Mouse (Mus musculus): ENCODE results near the gene Slc6a18. TPM values are rescaled to one million over a fixed set of nuclear protein-coding genes. Genes with fewer than 3 reads are reported as not detected.
A peak's percentile ranks its signal among the peaks of the same experiment; 100 is the strongest.

Slc6a18 gene
- total RNA-seq, 2 experiments from 2014 or later = not detected

DNA sequence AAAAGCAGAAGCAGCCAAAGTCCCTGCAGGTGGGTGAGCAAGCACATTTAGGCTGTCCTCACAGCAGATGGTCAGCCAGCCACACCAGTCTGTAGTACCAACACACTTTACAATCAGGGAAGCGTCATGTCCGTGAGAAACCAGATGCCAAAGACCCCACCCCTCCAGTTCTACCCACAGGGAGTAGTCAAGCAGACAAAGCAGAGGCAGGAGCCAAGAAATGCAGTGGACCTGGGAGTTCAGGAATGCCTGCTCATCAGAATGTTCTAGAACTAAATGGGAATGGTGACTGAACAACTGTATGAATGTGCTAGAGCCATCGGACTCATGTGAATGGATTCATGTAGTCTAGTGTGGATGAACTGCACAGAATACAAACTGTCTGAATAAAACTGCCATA, 9.8 kb upstream of the Slc6a18 start:
- no peak for DNase-seq (ENCODE audit: low spot score in 2 of 2)

DNA sequence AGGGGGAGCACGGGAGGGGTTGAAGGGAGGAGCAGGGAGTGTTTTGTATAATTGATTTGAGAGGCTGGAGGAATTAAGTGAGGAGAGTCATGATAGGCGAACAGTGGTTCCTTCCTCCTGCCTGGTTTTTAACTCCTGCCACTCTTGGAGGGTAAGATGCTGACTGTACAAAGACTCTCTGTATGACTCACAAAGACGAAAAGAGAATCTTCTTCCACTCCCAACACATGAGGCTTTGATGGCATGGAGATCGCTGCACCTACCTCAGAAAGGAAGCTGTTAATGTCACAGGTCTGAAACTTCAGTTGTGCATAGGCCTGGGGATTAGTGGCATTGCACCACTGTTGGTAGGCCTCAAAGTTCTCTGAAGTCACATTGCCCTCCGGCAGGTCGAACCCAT, 7.7 kb upstream of the Slc6a18 start:
- DNase-seq (ENCODE audit: low spot score in 2 of 2) = no peak

DNA sequence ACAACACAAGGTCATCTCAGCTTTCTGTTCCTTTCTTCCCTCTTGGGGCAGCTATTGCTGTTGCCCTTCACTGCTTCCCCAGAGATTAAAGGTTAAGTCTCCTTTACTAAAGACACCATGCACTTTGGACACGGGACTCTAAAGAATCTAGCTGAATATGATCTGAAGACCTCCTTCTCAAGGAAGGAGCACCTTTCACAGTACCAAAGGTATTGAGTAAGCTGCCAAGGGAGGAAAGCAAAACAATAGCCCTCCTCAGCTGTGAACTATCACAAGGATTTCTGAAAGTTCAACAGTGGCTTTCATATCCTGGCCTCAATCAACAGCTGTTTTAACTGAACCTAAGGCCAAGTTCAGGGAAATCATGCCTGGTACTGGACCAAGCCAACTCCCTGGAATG, 6.6 kb upstream of the Slc6a18 start:
- DNase-seq (ENCODE audit: low spot score in 2 of 2) = no peak

DNA sequence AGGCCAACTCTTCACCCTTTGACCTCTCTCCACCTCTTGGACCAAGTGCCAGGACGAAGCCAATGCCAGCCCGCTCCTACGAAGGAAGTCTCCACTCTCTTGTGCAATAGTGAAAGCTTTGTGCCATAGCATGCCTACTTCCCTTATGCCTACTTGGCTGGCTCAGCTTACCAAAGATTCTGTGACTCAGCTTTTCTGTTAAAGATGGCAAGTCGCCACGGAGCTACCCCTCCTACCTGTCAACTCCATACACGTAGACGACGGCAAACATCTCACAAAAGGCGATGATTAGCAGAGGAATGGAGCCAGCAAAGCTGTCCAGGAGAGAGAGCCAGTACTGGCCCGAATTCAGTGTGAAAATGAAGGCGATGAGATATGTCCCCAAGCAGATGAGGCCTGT, 5.9 kb upstream of the Slc6a18 start:
- peak; percentile 9 to 13 for DNase-seq (ENCODE audit: low spot score in 2 of 2)

DNA sequence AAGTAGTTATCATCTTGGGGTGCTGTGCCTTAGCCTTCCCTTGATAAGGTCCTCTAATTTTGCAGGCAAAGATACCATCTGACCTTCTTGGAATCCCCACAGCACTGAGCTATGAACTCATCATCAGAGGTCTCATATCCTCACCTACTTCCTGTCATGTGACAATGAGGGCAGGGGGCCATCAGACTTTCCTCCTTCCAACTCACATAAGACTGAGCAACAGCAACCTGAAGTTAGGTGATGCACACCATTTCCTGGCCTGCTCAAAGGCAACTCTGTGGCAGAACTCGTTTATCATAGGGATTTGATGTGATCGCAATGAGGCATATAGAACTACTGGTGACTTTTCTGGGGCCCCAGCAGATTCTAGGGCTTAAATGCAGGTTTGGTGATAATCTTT, 4.4 kb upstream of the Slc6a18 start:
- DNase-seq (ENCODE audit: low spot score in 2 of 2) = no peak

DNA sequence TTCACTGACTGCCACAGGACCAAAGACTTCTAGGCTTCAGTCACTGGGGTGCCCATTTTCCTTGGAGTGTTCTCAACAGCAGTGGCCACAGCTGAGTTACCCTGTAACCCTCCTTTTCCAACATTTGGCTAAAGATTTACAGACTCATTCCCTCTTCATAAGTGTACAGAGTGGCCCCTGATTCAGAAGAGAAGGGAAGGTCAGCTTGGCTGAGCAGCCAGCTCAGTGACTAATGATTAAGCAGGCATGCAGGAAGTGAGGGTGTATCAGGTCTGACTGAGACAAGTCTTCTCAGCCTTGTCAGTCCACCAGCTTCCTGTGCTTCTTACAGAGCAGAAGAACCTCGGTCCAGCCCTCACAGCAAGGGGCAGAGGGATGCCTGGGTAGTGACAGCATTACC, 2.6 kb upstream of the Slc6a18 start:
- DNase-seq (ENCODE audit: low spot score in 2 of 2) = no peak

DNA sequence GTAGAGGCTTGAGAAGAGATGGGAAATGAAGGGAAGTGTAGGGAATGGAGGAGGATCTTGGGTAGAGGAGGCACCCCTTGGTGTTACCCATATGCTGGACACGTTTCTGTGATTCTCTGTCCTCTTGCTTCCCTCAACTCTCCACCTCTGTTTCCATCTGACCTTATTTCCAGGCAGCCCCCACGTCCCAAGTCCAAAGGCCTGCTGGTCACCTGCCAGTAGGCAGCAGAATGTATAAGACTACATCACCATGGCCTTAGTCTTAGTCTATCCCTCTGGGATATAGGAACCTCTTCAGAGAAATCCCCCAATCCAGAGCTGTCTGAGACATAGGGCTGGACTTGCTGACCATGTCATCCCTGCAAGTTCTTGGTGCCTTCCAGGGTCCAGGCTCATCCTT, 1.5 kb upstream of the Slc6a18 start:
- no peak for DNase-seq (ENCODE audit: low spot score in 2 of 2)

DNA sequence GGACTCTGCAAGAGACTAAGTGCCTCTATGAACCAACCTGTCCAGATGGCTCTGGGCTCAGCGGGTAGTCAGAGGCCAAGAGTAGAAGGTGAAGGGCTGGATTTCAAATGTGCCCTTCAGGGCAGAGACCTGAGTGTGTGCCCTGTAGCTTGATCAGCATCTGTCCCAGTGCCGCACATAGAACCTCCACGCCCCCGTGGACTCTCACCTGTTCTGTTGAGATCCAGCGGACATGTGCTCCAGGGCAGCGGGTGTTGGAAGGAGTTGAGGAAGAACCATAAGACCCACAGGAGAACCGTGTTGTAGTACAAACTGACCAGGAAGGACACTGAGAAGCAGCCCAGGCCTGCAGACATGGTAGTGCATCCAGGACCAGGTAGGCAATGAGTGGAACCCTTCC, 2.7 kb downstream of the Slc6a18 start:
- DNase-seq (ENCODE audit: low spot score in 2 of 2) = no peak

DNA sequence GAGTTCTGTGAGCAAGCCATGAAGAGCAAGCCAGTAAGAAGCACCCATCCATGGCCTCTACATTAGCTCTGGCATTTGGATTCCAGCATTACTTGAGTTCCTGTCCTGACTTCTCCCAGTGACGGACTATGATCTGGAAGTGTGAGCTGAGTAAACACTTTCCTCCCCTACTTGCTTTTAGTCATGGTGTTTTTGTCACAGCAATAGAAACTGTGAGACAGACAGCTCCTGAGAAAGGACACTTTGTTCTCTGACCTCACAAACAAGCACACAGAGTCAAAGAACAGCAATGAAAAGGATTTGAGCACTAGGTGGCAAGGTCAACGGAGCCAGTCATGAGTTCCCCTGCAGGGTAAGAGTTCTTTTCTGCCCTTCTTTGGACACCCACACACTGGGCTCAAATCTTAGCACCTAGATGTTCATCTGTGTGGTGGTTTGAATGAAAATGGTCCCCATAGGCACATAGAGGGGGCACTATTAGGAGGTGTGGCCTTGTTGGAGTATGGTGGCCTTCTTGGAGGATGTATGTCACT, 17.6 kb downstream of the Slc6a18 start:
- DNase-seq (ENCODE audit: low spot score in 2 of 2) = no peak

DNA sequence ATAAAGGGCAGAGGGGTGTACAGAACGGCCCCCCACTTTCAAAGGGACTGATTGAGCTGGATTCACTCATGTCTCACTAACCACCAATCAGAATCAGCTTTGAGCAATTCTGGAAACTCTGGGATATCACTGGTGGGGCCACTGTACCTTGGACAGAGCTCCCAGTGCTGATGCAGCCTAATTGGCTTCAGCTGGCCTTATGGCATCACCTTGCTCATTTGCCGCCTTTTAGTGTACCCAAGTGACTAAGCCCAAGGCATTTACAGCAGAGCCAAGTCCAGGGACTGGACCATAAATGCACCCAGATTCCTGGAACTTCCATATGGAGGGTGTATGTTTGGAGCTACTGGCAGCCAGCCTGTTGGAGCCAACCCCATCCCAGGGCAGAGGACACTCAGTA, 18.9 kb downstream of the Slc6a18 start:
- no peak for DNase-seq (ENCODE audit: low spot score in 2 of 2)

DNA sequence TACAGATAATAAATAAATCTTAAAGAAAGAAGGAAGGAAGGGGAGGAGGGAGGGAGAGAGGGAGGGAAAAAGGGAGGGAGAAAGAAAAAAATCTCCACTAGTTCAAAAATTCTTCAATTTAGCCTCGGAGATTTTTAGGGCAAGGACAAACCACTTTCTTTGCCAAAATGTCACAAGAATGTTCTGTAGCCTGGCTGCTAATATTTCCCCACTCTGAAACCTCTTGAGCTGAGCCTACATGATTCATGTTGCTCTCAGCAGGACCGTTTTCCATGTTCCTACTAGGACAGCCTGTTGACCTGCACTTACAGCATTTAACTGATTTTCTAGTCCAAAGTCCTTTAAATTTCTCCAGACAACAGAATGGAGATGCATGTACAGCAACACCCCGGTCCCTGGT, 22.8 kb downstream of the Slc6a18 start:
- no peak for DNase-seq (ENCODE audit: low spot score in 2 of 2)

DNA sequence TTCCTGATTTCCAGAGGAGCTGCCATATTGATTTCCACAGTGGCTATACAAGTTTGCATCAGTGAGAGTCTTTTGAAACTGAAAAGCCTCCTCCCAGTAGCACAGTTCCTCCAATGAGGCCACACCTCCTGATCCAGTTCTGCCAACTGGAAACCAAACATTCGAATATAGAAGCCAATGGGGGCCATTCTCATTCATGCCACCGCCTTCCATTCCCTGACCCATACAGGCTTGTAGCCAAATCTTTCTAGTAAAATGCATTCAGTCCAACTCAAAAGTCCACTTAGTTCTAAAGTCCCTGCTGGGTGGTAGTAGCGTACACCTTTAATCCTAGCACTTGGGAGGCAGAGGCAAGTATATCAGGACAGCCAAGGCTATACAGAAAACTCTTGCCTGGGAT, 24.6 kb downstream of the Slc6a18 start:
- no peak for DNase-seq (ENCODE audit: low spot score in 2 of 2)

DNA sequence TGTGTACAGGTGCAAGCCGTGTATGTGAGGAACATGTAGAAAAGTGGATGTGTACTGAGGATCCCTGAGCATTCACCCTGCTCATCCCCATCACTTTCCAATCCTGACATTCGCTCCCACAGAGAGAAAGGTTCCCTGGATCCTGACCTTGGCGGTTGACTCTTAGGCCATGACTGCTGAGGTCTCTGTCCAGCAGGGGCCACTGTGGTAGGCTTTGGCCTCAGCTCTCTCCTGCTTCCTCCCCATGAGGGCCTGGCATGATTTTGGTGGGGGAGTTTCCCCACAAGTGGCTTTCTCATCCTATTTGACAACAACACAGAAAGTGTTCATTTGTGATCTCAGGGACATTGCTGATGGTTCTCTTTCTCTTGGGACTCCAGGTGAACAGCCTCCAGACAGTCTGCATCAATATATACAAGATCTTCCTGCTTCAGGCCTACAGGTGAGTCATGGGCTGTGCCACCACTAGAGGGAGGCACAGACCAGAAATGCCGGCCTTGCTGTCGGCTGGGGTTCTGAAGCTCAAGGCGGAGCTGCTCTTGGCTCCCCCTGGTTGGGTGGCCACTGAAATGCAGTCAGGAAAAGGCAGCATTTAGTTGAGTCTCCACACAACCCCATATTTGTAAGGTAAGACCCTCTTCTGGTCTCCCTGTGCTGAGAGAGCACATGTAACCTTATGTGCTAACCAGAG, 31.3 kb downstream of the Slc6a18 start:
- DNase-seq (ENCODE audit: low spot score in 2 of 2) = peak; percentile 32 to 52

DNA sequence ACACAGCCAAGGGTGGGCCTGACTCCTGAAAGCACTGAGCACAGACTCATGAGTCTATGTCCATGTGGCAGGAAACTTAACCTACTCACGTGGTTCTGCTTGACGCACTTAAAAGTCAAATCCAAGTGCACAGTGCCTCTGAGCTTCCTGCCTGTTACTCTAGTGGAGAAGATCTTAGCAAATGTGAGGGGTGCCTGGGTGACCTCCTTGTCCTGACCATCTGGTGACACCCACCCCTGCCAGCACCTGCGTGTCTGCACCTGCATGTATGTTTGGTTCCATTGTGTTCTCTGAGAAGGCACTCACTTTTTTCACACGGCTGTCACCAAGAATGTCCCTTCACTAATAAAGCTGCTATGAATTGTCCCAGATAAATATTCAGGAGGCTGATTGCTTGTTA, 36.5 kb downstream of the Slc6a18 start:
- no peak for DNase-seq (ENCODE audit: low spot score in 2 of 2)

DNA sequence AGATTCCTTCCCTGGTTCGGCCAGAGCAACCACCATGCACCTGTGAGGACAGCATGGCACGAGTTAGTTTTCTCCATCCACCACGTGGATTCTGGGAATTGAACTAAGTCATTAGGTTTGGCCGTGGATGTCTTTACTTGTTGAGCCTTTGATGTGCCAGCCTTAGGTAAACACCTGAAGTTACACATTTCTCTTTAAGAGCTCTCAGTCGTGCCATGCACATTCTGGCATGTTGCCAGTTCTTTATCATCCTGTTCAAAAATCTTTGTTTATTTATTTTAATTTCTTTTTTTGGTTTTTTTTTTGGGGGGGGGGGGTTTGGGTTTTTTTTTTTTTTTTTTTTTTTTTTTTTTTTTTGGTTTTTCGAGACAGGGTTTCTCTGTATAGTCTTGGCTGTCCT, 40.0 kb downstream of the Slc6a18 start:
- no peak for DNase-seq (ENCODE audit: low spot score in 2 of 2)

DNA sequence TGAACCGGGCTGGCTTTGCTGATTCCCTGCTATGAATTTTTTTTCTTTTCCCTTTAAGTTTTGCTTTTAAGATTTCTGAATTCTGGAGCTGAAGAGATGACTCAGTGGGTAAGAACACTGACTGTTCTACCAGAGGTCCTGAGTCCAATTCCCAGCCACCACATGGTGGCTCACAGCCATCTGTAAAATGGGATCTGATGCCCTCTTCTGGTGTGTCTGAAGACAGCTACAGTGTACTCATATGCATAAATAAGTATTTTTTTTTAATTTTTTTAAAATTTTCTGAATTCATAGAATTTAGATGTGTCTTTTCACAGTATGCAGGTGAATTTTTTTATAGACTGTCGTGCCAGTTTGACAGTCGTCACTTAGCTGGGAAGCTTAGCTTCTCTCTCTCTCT, 46.0 kb downstream of the Slc6a18 start:
- DNase-seq (ENCODE audit: low spot score in 2 of 2) = no peak

DNA sequence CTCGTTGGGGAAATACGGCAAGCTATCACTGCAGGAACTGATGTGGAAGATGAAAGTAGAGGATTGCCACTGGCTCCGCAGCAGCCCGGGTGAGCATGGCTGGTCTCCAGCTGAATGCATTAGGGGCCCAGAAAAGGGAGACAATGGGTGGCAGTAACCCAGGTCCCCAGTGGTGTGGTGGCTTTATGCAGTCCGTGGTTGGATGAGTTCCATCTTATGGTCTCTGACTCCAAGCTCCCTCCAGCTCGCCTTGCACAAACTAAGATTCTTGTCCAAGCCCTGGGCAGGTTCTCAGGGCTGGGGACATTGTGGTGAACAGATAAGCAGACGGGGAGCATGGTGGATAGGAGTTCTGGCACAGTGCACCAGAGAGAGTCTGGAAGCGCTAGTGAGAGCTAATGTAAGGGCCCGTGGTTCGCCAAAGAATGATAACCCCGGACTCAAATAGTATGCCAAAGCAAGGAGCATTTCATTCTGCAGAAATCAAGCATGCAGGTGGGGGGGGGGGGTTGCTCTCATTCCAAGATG, 49.2 kb downstream of the Slc6a18 start:
- DNase-seq (ENCODE audit: low spot score in 2 of 2) = no peak

DNA sequence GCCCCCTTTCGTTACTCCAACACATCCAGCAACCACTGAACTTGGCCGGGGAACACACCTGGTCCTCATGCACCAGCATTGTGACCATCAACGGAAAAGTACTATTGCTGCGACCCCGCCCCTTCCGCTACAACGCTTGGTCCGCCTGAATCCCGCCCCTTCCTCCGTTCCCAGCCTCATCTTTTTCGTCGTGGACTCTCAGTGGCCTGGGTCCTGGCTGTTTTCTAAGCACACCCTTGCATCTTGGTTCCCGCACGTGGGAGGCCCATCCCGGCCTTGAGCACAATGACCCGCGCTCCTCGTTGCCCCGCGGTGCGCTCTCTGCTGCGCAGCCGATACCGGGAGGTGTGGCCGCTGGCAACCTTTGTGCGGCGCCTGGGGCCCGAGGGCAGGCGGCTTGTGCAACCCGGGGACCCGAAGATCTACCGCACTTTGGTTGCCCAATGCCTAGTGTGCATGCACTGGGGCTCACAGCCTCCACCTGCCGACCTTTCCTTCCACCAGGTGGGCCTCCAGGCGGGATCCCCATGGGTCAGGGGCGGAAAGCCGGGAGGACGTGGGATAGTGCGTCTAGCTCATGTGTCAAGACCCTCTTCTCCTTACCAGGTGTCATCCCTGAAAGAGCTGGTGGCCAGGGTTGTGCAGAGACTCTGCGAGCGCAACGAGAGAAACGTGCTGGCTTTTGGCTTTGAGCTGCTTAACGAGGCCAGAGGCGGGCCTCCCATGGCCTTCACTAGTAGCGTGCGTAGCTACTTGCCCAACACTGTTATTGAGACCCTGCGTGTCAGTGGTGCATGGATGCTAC, 50.9 kb downstream of the Slc6a18 start, which contains the start of gene Tert:
Gene Tert, plus strand, starts transcription at position 167 of the 805 bp plus-strand sequence.
- peak; percentile 32 to 40 for DNase-seq (ENCODE audit: low spot score in 2 of 2)

DNA sequence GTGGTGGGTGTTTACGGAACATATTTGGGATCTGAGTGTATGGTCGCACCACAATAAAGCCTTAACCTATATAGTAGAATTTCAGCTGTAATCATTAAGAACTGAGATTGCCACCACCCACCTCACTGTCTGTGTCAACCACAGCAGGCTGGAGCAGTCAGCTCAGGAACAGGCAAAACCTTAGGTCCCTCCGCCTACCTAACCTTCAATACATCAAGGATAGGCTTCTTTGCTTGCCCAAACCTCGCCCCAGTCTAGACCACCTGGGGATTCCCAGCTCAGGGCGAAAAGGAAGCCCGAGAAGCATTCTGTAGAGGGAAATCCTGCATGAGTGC, 51.4 kb downstream of the Slc6a18 start:
- no peak for DNase-seq (ENCODE audit: low spot score in 2 of 2)

DNA sequence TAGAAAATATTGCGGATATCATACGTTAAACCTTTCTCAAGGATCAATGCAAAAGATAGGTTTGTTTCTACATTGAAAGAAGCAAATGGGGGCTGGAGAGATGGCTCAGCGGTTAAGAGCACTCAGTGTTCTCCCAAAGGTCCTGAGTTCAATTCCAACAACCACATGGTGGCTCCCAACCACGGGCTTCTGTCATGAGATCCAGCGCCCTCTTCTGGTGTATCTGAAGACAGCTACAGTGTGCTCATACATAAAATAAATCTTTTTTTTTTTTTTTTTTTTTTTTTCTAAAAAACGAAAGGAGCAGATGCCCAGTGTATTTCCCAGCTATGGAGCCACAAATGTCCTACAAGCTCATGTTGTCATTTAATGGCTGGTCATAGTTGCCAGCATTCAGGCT, 57.2 kb downstream of the Slc6a18 start:
- no peak for DNase-seq (ENCODE audit: low spot score in 2 of 2)

DNA sequence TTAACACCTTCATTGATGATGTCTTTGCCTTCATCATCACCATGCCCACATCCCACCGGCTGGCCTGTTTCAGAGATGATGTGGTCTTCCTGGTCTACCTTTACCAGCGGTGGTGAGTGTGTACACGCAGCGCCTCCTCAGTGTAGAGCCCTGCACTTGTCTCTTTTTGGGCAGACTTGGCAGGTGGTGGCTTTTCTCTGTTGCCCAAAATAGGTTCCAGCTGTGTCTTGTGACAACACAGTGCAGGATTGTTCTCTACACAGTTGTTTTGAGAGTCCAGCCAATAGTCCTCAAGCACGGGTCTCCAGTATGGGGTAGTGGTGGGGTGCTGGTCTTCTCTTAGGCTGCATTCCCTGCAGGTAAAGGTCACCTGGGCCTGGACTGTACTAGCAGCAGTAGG, 59.4 kb downstream of the Slc6a18 start:
- no peak for DNase-seq (ENCODE audit: low spot score in 2 of 2)
